Mouse (Mus musculus) heart, adult 2 months (tissue): ENCODE measurements at regions not wholly inside any gene's neighbourhood (a gene's known extent, or its start where the extent isn't known, plus 50 kb on each side); places are given as distances from the start of the nearest gene placed in this dataset.

Source experiments
- CTCF ChIP-seq: fragments of 200-600 bp; IDR thresholded peaks from 2 replicates; pipeline ENCODE4 v1.8.1; 2022; ENCODE audit warnings: antibody characterized with exemption, mild to moderate bottlenecking, moderate library complexity
- POLR2A ChIP-seq: fragments of 200-500 bp; IDR thresholded peaks from 2 replicates; pipeline ENCODE4 v1.6.1; 2011; ENCODE audit warnings: mild to moderate bottlenecking, low read depth, low read length, control low read depth; ENCODE audit not compliant: insufficient read depth

DNA sequence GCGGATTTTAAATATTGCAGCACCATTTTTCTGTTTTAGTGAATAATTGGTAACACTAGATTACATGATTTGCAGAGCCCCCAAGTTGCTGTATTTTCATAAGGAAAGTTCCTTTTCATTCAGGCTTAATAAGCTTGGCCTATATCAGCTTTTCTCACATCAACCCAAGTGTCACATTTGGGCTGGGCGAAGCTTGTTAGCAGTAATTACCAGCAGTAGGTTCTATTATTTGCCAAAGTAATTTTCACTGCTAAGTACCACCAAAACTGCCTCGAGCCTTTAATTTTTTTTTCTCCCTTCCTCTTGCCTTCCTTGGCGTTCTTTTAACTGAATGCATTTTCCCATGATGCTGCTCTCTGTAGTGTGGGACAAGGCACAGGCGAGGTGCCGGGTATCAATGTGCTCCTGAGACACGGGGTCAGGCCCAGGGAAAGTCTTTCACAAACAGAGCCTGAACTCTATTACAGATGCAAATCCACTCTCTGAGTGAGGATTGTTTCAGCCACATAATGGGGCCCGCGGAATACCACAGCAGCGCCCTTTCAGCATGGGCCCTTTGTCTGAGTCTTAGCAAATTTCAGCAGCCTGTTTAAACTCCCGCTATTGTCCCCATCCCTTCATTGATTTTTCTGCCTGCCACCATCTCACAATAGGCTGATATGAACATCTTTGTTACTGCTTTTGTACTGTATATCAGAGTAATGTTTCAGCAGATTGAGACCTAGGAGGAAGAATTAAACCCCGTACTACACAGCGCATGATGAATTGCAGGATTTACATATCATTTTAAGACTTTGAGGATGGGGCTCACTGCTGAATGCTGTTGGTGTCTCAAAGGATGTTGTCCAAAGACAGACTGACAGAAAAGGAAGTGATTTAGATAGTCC, 205.1 kb upstream of the Epha3 start:
- no peak for TF ChIP-seq CTCF
- TF ChIP-seq POLR2A: no peak
